Mouse (Mus musculus): ENCODE results near the gene Plcl2. TPM values are rescaled to one million over a fixed set of nuclear protein-coding genes. Genes with fewer than 3 reads are reported as not detected.
"Not testable (repeated sequence)": the region's sequence is repeated elsewhere in the genome, so short reads cannot be mapped to it uniquely, and the experiment has no call there.

Plcl2 gene
- polyA plus RNA-seq, 1 experiment, result 11.5 TPM

GRCm38 (mm10) chr17:50688135-50688534, 178.9 kb downstream of the Plcl2 start:
- H3K4me3 ChIP-seq (ENCODE audit: extremely low read depth, insufficient read depth, insufficient read length), result no peak overlapping the region
- no peak for DNase-seq (ENCODE audit: low read depth in 1 of 2, low spot score in 2 of 2)
- no peak overlapping the region for H3K27ac ChIP-seq (ENCODE audit: insufficient read depth, low read length)
- peaks cover 26% of the 10 kb centered on the region for H3K36me3 ChIP-seq (ENCODE audit: control insufficient read depth, insufficient read depth, low read length)
- no peak for TF ChIP-seq POLR2A (IDR thresholded peaks at IDR 0.05; ENCODE audit: low read depth, low read length)
- no peaks in the 10 kb centered on the region for H3K4me1 ChIP-seq (ENCODE audit: control insufficient read depth, insufficient read depth, insufficient read length)
- no peaks in the 10 kb centered on the region for H3K27me3 ChIP-seq (ENCODE audit: control insufficient read depth, insufficient read depth, low read length)
- WGBS, result 96% methylated on average over 6 of the region's 6 CpGs

DNA sequence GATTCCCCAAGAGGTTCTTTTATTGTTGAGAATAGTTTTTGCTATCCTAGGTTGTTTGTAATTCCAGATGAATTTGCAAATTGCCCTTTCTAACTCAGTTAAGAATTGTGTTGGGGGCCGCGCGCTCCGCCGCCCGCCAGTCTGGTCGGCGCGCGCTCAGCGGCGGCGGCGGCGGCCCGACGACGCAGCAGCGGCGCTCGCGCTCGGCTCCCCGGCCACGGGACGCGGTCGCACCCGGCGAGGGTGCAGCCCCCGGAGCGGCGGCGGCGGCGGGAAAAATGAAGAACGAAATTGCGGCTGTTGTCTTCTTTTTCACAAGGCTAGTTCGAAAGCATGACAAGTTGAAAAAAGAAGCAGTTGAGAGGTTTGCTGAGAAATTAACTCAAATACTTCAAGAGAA, 189.2 kb downstream of the Plcl2 start:
- H3K36me3 ChIP-seq (ENCODE audit: control insufficient read depth, insufficient read depth, low read length); DNase-seq (ENCODE audit: low read depth in 1 of 2, low spot score in 2 of 2); H3K27ac ChIP-seq (ENCODE audit: insufficient read depth, low read length); H3K27me3 ChIP-seq (ENCODE audit: control insufficient read depth, insufficient read depth, low read length); H3K4me1 ChIP-seq (ENCODE audit: control insufficient read depth, insufficient read depth, insufficient read length); H3K4me3 ChIP-seq (ENCODE audit: extremely low read depth, insufficient read depth, insufficient read length): not testable (repeated sequence)
- WGBS, result 4% methylated on average over 39 of the region's 39 CpGs

DNA sequence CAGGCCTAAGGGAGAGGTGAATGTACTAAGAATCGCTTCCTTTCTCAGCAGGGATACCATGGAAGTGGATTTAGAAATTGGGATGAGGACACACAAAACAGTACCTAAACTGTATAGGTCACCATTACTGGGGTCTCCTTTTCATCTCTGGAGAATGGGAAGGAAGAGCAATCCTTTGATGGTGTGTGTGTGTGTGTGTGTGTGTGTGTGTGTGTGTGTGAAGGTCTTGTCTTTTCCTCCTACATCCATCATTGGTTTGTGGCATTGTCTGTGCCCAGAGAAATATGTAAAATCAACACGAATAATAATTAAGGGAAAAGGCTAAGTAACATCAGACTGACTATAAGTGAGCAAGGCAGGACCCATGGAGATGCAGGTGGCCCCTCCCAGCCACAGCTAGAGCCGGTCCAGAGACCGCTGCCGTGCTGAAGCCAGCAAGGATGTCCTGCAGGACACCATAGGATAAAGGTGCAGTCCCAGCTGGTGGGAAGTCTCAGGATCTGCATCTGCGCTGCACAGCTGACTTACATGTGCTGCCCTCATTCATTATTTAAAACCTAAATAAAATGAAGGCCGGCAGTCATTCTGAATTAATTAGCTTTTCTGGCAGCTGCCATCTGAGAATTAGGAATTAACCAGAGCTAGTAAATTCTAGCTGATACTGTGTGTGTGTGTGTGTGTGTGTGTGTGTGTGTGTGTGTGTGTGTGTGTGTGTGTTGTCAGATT, 201.5 kb downstream of the Plcl2 start:
- no peak for DNase-seq (ENCODE audit: low read depth in 1 of 2, low spot score in 2 of 2)
- no peaks in the 10 kb centered on the region for H3K36me3 ChIP-seq (ENCODE audit: control insufficient read depth, insufficient read depth, low read length)
- TF ChIP-seq CTCF (IDR thresholded peaks at IDR 0.05; ENCODE audit: extremely low read depth, insufficient read depth, insufficient read length, insufficient replicate concordance) (no peak), POLR2A (IDR thresholded peaks at IDR 0.05; ENCODE audit: low read depth, low read length) (no peak)
- H3K27ac ChIP-seq (ENCODE audit: insufficient read depth, low read length), result no peak overlapping the region
- H3K4me1 ChIP-seq (ENCODE audit: control insufficient read depth, insufficient read depth, insufficient read length), result no peaks in the 10 kb centered on the region
- no peaks in the 10 kb centered on the region for H3K27me3 ChIP-seq (ENCODE audit: control insufficient read depth, insufficient read depth, low read length)
- WGBS, result 90% methylated on average over 7 of the region's 7 CpGs
- no peak overlapping the region for H3K4me3 ChIP-seq (ENCODE audit: extremely low read depth, insufficient read depth, insufficient read length)

DNA sequence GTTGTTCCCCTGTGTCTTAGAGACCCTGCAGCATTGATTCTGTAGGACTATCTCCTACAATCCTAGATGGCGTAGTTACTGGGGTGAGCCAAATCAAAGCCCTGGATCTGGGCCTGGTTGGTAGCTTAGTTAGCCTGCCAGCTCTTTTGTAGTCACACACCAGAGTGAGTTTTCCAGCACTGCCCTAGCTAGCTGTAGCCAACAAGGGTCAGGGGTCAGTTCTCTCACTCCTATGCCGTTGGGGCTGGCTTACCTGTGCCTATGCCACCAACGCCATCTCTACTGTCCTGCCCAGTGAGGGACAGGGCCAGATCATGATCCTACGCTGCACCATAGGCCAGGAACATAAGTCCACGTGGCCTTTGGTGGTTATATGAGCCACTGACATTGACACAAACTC, 208.4 kb downstream of the Plcl2 start:
- no peaks in the 10 kb centered on the region for H3K27me3 ChIP-seq (ENCODE audit: control insufficient read depth, insufficient read depth, low read length)
- DNase-seq (ENCODE audit: low read depth in 1 of 2, low spot score in 2 of 2), result no peak
- no peak overlapping the region for H3K27ac ChIP-seq (ENCODE audit: insufficient read depth, low read length)
- 87% methylated on average over 5 of the region's 5 CpGs for WGBS
- TF ChIP-seq POLR2A (IDR thresholded peaks at IDR 0.05; ENCODE audit: low read depth, low read length) (no peak), CTCF (IDR thresholded peaks at IDR 0.05; ENCODE audit: extremely low read depth, insufficient read depth, insufficient read length, insufficient replicate concordance) (no peak)
- no peaks in the 10 kb centered on the region for H3K4me1 ChIP-seq (ENCODE audit: control insufficient read depth, insufficient read depth, insufficient read length)
- H3K4me3 ChIP-seq (ENCODE audit: extremely low read depth, insufficient read depth, insufficient read length), result no peak overlapping the region
- H3K36me3 ChIP-seq (ENCODE audit: control insufficient read depth, insufficient read depth, low read length), result no peaks in the 10 kb centered on the region

GRCm38 (mm10) chr17:50724376-50724775, 215.2 kb downstream of the Plcl2 start:
- TF ChIP-seq POLR2A (IDR thresholded peaks at IDR 0.05; ENCODE audit: low read depth, low read length) (no peak), CTCF (IDR thresholded peaks at IDR 0.05; ENCODE audit: extremely low read depth, insufficient read depth, insufficient read length, insufficient replicate concordance) (no peak)
- WGBS, result 95% methylated on average over 2 of the region's 2 CpGs
- no peak for DNase-seq (ENCODE audit: low read depth in 1 of 2, low spot score in 2 of 2)
- Histone ChIP-seq H3K4me1 (ENCODE audit: control insufficient read depth, insufficient read depth, insufficient read length) (no peaks in the 10 kb centered on the region; the same call in 1 of the 2 replicates), H3K27ac (ENCODE audit: insufficient read depth, low read length) (no peak overlapping the region), H3K36me3 (ENCODE audit: control insufficient read depth, insufficient read depth, low read length) (no peaks in the 10 kb centered on the region), H3K4me3 (ENCODE audit: extremely low read depth, insufficient read depth, insufficient read length) (no peak overlapping the region), H3K27me3 (ENCODE audit: control insufficient read depth, insufficient read depth, low read length) (no peaks in the 10 kb centered on the region)

- H3K27me3 ChIP-seq (ENCODE audit: control insufficient read depth, insufficient read depth, low read length), result no peaks in the 10 kb centered on the region
- TF ChIP-seq POLR2A (IDR thresholded peaks at IDR 0.05; ENCODE audit: low read depth, low read length), result no peak
- no peak for TF ChIP-seq CTCF (IDR thresholded peaks at IDR 0.05; ENCODE audit: extremely low read depth, insufficient read depth, insufficient read length, insufficient replicate concordance)
Observed at GRCm38 (mm10) chr17:50726265-50726664, 217.1 kb downstream of the Plcl2 start.

GRCm38 (mm10) chr17:50729031-50729430, 219.8 kb downstream of the Plcl2 start:
- TF ChIP-seq POLR2A (IDR thresholded peaks at IDR 0.05; ENCODE audit: low read depth, low read length), result no peak
- no peak for TF ChIP-seq CTCF (IDR thresholded peaks at IDR 0.05; ENCODE audit: extremely low read depth, insufficient read depth, insufficient read length, insufficient replicate concordance)
- no peaks in the 10 kb centered on the region; the same call in 1 of the 2 replicates for H3K36me3 ChIP-seq (ENCODE audit: control insufficient read depth, insufficient read depth, low read length)
- peaks cover 7% of the 10 kb centered on the region; the same call in 1 of the 2 replicates for H3K4me1 ChIP-seq (ENCODE audit: control insufficient read depth, insufficient read depth, insufficient read length)
- H3K4me3 ChIP-seq (ENCODE audit: extremely low read depth, insufficient read depth, insufficient read length), result no peak overlapping the region
- no peaks in the 10 kb centered on the region for H3K27me3 ChIP-seq (ENCODE audit: control insufficient read depth, insufficient read depth, low read length)
- 85% methylated on average over 2 of the region's 2 CpGs for WGBS
- H3K27ac ChIP-seq (ENCODE audit: insufficient read depth, low read length), result no peak overlapping the region
- DNase-seq (ENCODE audit: low read depth in 1 of 2, low spot score in 2 of 2), result no peak

More at GRCm38 (mm10) chr17:50726265-50726664, 217.1 kb downstream of the Plcl2 start:
- no peak for DNase-seq (ENCODE audit: low read depth in 1 of 2, low spot score in 2 of 2)
- 91% methylated on average over 2 of the region's 2 CpGs for WGBS
- Histone ChIP-seq H3K4me1 (ENCODE audit: control insufficient read depth, insufficient read depth, insufficient read length) (peaks cover 7% of the 10 kb centered on the region; the same call in 1 of the 2 replicates), H3K27ac (ENCODE audit: insufficient read depth, low read length) (no peak overlapping the region), H3K36me3 (ENCODE audit: control insufficient read depth, insufficient read depth, low read length) (no peaks in the 10 kb centered on the region), H3K4me3 (ENCODE audit: extremely low read depth, insufficient read depth, insufficient read length) (no peak overlapping the region)

Measured in spleen, adult 2 months (tissue).